Comparison of ENCODE assay signal across 16 mouse cellular contexts in genomic region chr17:75519239-75519900, GRCm38 (mm10).
"Had no signal": no experiment of that assay in that cellular context is flagged by ENCODE, and none has a peak within 500 bp of the region (broad histone marks: within the 10 kb centered on the region; RNA-seq: fewer than 3 reads in every experiment).

No protein-coding gene starts in this region.

- H3K4me3 ChIP-seq: liver, embryonic 12.5 days; midbrain, embryonic 10.5 days; myocyte; neural tube, embryonic 15.5 days had no signal

- H3K27ac ChIP-seq: kidney, postnatal 0 days; liver, embryonic 12.5 days; midbrain, embryonic 10.5 days; neural tube, embryonic 15.5 days had no signal

- DNase-seq: kidney, adult 9 months; layer of hippocampus, postnatal 36 days; left cerebral cortex, postnatal 4 days; lung, embryonic 14.5 days; lung, postnatal 10 days; lung, postnatal 4 days; midbrain, embryonic 14.5 days; right cerebral cortex, adult 18-20 months; right cerebral cortex, postnatal 25 days; thymus, adult 2 months; thymus, postnatal 25 days had no signal
